Mouse (Mus musculus): ENCODE data around the gene Armcx6.
"Not testable (repeated sequence)": the region's sequence is repeated elsewhere in the genome, so short reads cannot be mapped to it uniquely, and the experiment has no call there.

Gene Armcx6

GRCm38 (mm10) chrX:134750764-134751592, at the start of gene Armcx6:
Armcx6 (minus strand) TSS chrX:134751417.
- peak; percentile 42 for DNase-seq (ENCODE audit: low spot score)

GRCm38 (mm10) chrX:134787728-134788127, 36.5 kb upstream of the Armcx6 start:
- no peak for DNase-seq (ENCODE audit: low spot score)

- DNase-seq (ENCODE audit: low spot score) = not testable (repeated sequence)
Measured at GRCm38 (mm10) chrX:134763428-134764198, 12.4 kb upstream of the Armcx6 start.

GRCm38 (mm10) chrX:134757293-134757995, 6.2 kb upstream of the Armcx6 start:
- no peak for DNase-seq (ENCODE audit: low spot score)

- peak; percentile 25 for DNase-seq (ENCODE audit: low spot score)
Measured at GRCm38 (mm10) chrX:134756434-134757292, 5.4 kb upstream of the Armcx6 start, which contains the start of gene Armcx3. Armcx3 (plus strand) TSS chrX:134756595.

GRCm38 (mm10) chrX:134752584-134752983, 1.4 kb upstream of the Armcx6 start:
- DNase-seq (ENCODE audit: low spot score) = no peak

GRCm38 (mm10) chrX:134751910-134752309, 693 bp upstream of the Armcx6 start:
- no peak for DNase-seq (ENCODE audit: low spot score)

- DNase-seq (ENCODE audit: low spot score) = peak; percentile 6
Measured at GRCm38 (mm10) chrX:134746459-134746858, 4.8 kb downstream of the Armcx6 start.

- no peak for DNase-seq (ENCODE audit: low spot score)
Measured at GRCm38 (mm10) chrX:134741862-134742261, 9.4 kb downstream of the Armcx6 start.

GRCm38 (mm10) chrX:134739160-134739559, 12.1 kb downstream of the Armcx6 start:
- DNase-seq (ENCODE audit: low spot score) = no peak

- DNase-seq (ENCODE audit: low spot score) = no peak
Measured at GRCm38 (mm10) chrX:134737796-134738195, 13.4 kb downstream of the Armcx6 start.

GRCm38 (mm10) chrX:134729778-134730177, 21.4 kb downstream of the Armcx6 start:
- DNase-seq (ENCODE audit: low spot score) = no peak

- not testable (repeated sequence) for DNase-seq (ENCODE audit: low spot score)
Measured at GRCm38 (mm10) chrX:134723762-134724161, 27.5 kb downstream of the Armcx6 start.

GRCm38 (mm10) chrX:134718524-134718923, 32.7 kb downstream of the Armcx6 start:
- peak; percentile 57 for DNase-seq (ENCODE audit: low spot score)

- DNase-seq (ENCODE audit: low spot score) = peak; percentile 43
Measured at GRCm38 (mm10) chrX:134717752-134718308, 33.4 kb downstream of the Armcx6 start, which contains the start of gene Armcx1. Armcx1 (plus strand) TSS chrX:134717963.

- no peak for DNase-seq (ENCODE audit: low spot score)
Measured at GRCm38 (mm10) chrX:134716863-134717262, 34.4 kb downstream of the Armcx6 start.
